24 mouse cellular contexts compared by ENCODE assay signal in genomic region chr11:6697751-6698150, GRCm38 (mm10). TPM values are rescaled to one million over a fixed set of nuclear protein-coding genes. Genes with fewer than 3 reads are reported as not detected.
A peak's percentile ranks its signal among the peaks of the same experiment; 100 is the strongest.
DNase-seq lines count a peak whose midpoint lies in the region; ATAC-seq and TF ChIP-seq lines count a peak whose summit lies in the region.
"Had no signal": no experiment of that assay in that cellular context is flagged by ENCODE, and none has a peak within 500 bp of the region (broad histone marks: within the 10 kb centered on the region; RNA-seq: fewer than 3 reads in every experiment).

No protein-coding gene starts in this region.

- no peak overlapping the region for H3K4me3 ChIP-seq in limb, embryonic 14.5 days (replicated peaks; ENCODE audit: low read length)
- no peak overlapping the region for H3K4me3 ChIP-seq in limb, embryonic 10.5 days
- no peak overlapping the region for H3K4me3 ChIP-seq in embryonic fibroblast, embryonic 13.5 days (ENCODE audit: insufficient read depth, low read length)
- no peak overlapping the region for H3K4me3 ChIP-seq in stomach, postnatal 0 days (ENCODE audit: low read depth, low read length)
- H3K4me3 ChIP-seq in forebrain, embryonic 11.5 days (ENCODE audit: low read depth, low read length): no peak overlapping the region
- H3K4me3 ChIP-seq: heart, embryonic 12.5 days; hindbrain, embryonic 10.5 days; hindbrain, embryonic 15.5 days had no signal

- no peaks in the 10 kb centered on the region for H3K9me3 ChIP-seq in limb, embryonic 14.5 days (ENCODE audit: control insufficient read depth, low read length)
- H3K9me3 ChIP-seq in limb, embryonic 10.5 days (replicated peaks): no peaks in the 10 kb centered on the region
- no peaks in the 10 kb centered on the region for H3K9me3 ChIP-seq in stomach, postnatal 0 days (ENCODE audit: control insufficient read depth, low read length)
- no peaks in the 10 kb centered on the region for H3K9me3 ChIP-seq in forebrain, embryonic 11.5 days (ENCODE audit: control insufficient read depth, low read length)
- H3K9me3 ChIP-seq: hindbrain, embryonic 15.5 days had no signal

- H3K27ac ChIP-seq in limb, embryonic 14.5 days (replicated peaks; ENCODE audit: low read depth, low read length): no peak overlapping the region
- no peak overlapping the region for H3K27ac ChIP-seq in limb, embryonic 10.5 days
- peak overlapping the region; percentile 59 for H3K27ac ChIP-seq in embryonic fibroblast, embryonic 13.5 days (ENCODE audit: insufficient read depth, low read length)
- peak overlapping the region; percentile 20; the same call in 1 of the 2 replicates for H3K27ac ChIP-seq in stomach, postnatal 0 days (replicated peaks)
- no peak overlapping the region for H3K27ac ChIP-seq in forebrain, embryonic 11.5 days (ENCODE audit: low read depth, low read length)
- H3K27ac ChIP-seq: hindbrain, embryonic 10.5 days; hindbrain, embryonic 15.5 days had no signal

- WGBS in limb, embryonic 14.5 days: 79% methylated on average over 10 of the region's 10 CpGs
- WGBS in limb, embryonic 10.5 days: 96% methylated on average over 10 of the region's 10 CpGs
- 46% methylated on average over 10 of the region's 10 CpGs for WGBS in stomach, postnatal 0 days
- 89% methylated on average over 10 of the region's 10 CpGs for WGBS in forebrain, embryonic 11.5 days

- H3K36me3 ChIP-seq in limb, embryonic 14.5 days (ENCODE audit: control insufficient read depth, insufficient read depth, low read length): no peaks in the 10 kb centered on the region
- no peaks in the 10 kb centered on the region for H3K36me3 ChIP-seq in limb, embryonic 10.5 days
- no peaks in the 10 kb centered on the region for H3K36me3 ChIP-seq in stomach, postnatal 0 days (ENCODE audit: control insufficient read depth, insufficient read depth, low read length)
- H3K36me3 ChIP-seq in forebrain, embryonic 11.5 days (ENCODE audit: control insufficient read depth, insufficient read depth, low read length): no peaks in the 10 kb centered on the region
- H3K36me3 ChIP-seq: G1E; heart, embryonic 12.5 days; hindbrain, embryonic 10.5 days; hindbrain, embryonic 15.5 days had no signal

- no peaks in the 10 kb centered on the region for H3K4me1 ChIP-seq in limb, embryonic 14.5 days (ENCODE audit: control insufficient read depth, insufficient read depth, low read length)
- H3K4me1 ChIP-seq in limb, embryonic 10.5 days: no peaks in the 10 kb centered on the region
- peaks cover 7% of the 10 kb centered on the region; the same call in 1 of the 2 replicates for H3K4me1 ChIP-seq in embryonic fibroblast, embryonic 13.5 days (ENCODE audit: control insufficient read depth, insufficient read depth, low read length)
- no peaks in the 10 kb centered on the region for H3K4me1 ChIP-seq in stomach, postnatal 0 days (replicated peaks; ENCODE audit: control insufficient read depth, insufficient read depth)
- H3K4me1 ChIP-seq in forebrain, embryonic 11.5 days (replicated peaks; ENCODE audit: control insufficient read depth, insufficient read depth, low read length): no peaks in the 10 kb centered on the region
- H3K4me1 ChIP-seq: heart, embryonic 12.5 days; hindbrain, embryonic 10.5 days; hindbrain, embryonic 15.5 days had no signal

- no peak for TF ChIP-seq EP300 in stomach, postnatal 0 days (optimal IDR thresholded peaks at IDR 0.05)

- H3K9ac ChIP-seq in limb, embryonic 14.5 days (ENCODE audit: low read depth, low read length, severe bottlenecking): no peak overlapping the region
- no peak overlapping the region for H3K9ac ChIP-seq in stomach, postnatal 0 days (ENCODE audit: low read length)
- no peak overlapping the region for H3K9ac ChIP-seq in forebrain, embryonic 11.5 days (ENCODE audit: low read length)
- H3K9ac ChIP-seq: heart, embryonic 12.5 days; hindbrain, embryonic 15.5 days had no signal

- no peaks in the 10 kb centered on the region for H3K27me3 ChIP-seq in limb, embryonic 14.5 days (ENCODE audit: control insufficient read depth, insufficient read depth, low read length)
- H3K27me3 ChIP-seq in limb, embryonic 10.5 days (ENCODE audit: low read depth, poor library complexity, severe bottlenecking): no peaks in the 10 kb centered on the region
- no peaks in the 10 kb centered on the region for H3K27me3 ChIP-seq in stomach, postnatal 0 days (ENCODE audit: control insufficient read depth, insufficient read depth, low read length)
- H3K27me3 ChIP-seq in forebrain, embryonic 11.5 days (ENCODE audit: control insufficient read depth, insufficient read depth, low read length): no peaks in the 10 kb centered on the region
- H3K27me3 ChIP-seq: heart, embryonic 12.5 days; hindbrain, embryonic 15.5 days had no signal

- DNase-seq in limb, embryonic 14.5 days (ENCODE audit: low spot score): peak; percentile 69
- no peak for DNase-seq in limb, embryonic 10.5 days (ENCODE audit: low spot score)
- peak; percentile 94 for DNase-seq in NIH3T3 (ENCODE audit: low read depth)
- DNase-seq in stomach, postnatal 0 days (ENCODE audit: low spot score): peak; percentile 30
- DNase-seq in forebrain, embryonic 11.5 days (ENCODE audit: low spot score): no peak
- DNase-seq: B cell, adult 2 months; cerebellum, postnatal 10 days; gastrocnemius, postnatal 14 days had no signal

- TF ChIP-seq POLR2A in limb, embryonic 14.5 days (IDR thresholded peaks at IDR 0.05; ENCODE audit: borderline replicate concordance, extremely low read depth, insufficient read depth, insufficient read length): no peak
- TF ChIP-seq POLR2A in embryonic fibroblast, embryonic 13.5 days (IDR thresholded peaks at IDR 0.05; ENCODE audit: low read depth, low read length): no peak

- no peak for TF ChIP-seq CTCF in embryonic fibroblast, embryonic 13.5 days (IDR thresholded peaks at IDR 0.05; ENCODE audit: borderline replicate concordance, insufficient read depth, low read length)
- TF ChIP-seq CTCF in stomach, postnatal 0 days (IDR thresholded peaks at IDR 0.05; ENCODE audit: low read depth): no peak

- H3K4me2 ChIP-seq in limb, embryonic 14.5 days (replicated peaks; ENCODE audit: low read depth, low read length, severe bottlenecking): no peak overlapping the region
- H3K4me2 ChIP-seq in stomach, postnatal 0 days (replicated peaks; ENCODE audit: low read depth): no peak overlapping the region
- no peak overlapping the region for H3K4me2 ChIP-seq in forebrain, embryonic 11.5 days (ENCODE audit: low read depth, low read length, severe bottlenecking)
- H3K4me2 ChIP-seq: heart, embryonic 12.5 days; hindbrain, embryonic 15.5 days had no signal

- no peak for ATAC-seq in limb, embryonic 14.5 days (ENCODE audit: low FRiP score, low read depth)
- no peak for ATAC-seq in stomach, postnatal 0 days (ENCODE audit: low FRiP score, low TSS enrichment)
- ATAC-seq in granulocyte monocyte progenitor cell, adult 5-6 weeks (replicated peaks; ENCODE audit: poor library complexity, severe bottlenecking): no peak
- ATAC-seq in forebrain, embryonic 11.5 days (replicated peaks; ENCODE audit: low FRiP score): no peak
- ATAC-seq: CD4-positive, CD25-positive, alpha-beta regulatory T cell, adult 4 months; forebrain, embryonic 14.5 days; intestine, embryonic 16.5 days had no signal

RNA-seq across cellular contexts. Expression of gene Ramp3, which starts 39.4 kb away (rescaled TPM):
- 10.3 and 11.3 TPM in 2 replicates for polyA plus RNA-seq in limb, embryonic 14.5 days (2012; rRNA removed)
- polyA plus RNA-seq in limb, embryonic 14.5 days (2014; fragmentation: Nextera tagmentation; extraction: Ambion mirVana): 4.5 and 6.7 TPM in 2 replicates
- polyA plus RNA-seq in limb, embryonic 10.5 days (2016; fragmentation: Nextera tagmentation; extraction: Ambion mirVana): 2.6 and 3.3 TPM in 2 replicates
- polyA plus RNA-seq in embryonic fibroblast, embryonic 13.5 days (2011; ENCODE audit: insufficient read length, low read depth, missing spikeins): 6.7 and 14.5 TPM in 2 replicates
- 11.6 and 12.8 TPM in 2 replicates for polyA plus RNA-seq in stomach, postnatal 0 days (2015; fragmentation: Nextera tagmentation; extraction: Ambion mirVana)
- total RNA-seq in granulocyte monocyte progenitor cell, adult 5-6 weeks (2014; fragmentation: Nextera tagmentation): not detected in 2 replicates
- total RNA-seq in granulocyte monocyte progenitor cell, adult 5-6 weeks (2017): not detected in 2 replicates
- polyA plus RNA-seq in forebrain, embryonic 11.5 days (2014; fragmentation: Nextera tagmentation; extraction: Ambion mirVana): 3.5 and 3.9 TPM in 2 replicates
- total RNA-seq: G1E had no signal
- polyA plus RNA-seq: G1E had no signal

RNA-seq across cellular contexts. Expression of gene Wap, which starts 59.3 kb away (rescaled TPM):
- not detected in 2 replicates for polyA plus RNA-seq in limb, embryonic 14.5 days (2012; rRNA removed)
- polyA plus RNA-seq in limb, embryonic 14.5 days (2014; fragmentation: Nextera tagmentation; extraction: Ambion mirVana): not detected in 2 replicates
- polyA plus RNA-seq in limb, embryonic 10.5 days (2016; fragmentation: Nextera tagmentation; extraction: Ambion mirVana): not detected in 2 replicates
- not detected in 2 replicates for polyA plus RNA-seq in embryonic fibroblast, embryonic 13.5 days (2011; ENCODE audit: insufficient read length, low read depth, missing spikeins)
- 2.6 and 5.3 TPM in 2 replicates for polyA plus RNA-seq in stomach, postnatal 0 days (2015; fragmentation: Nextera tagmentation; extraction: Ambion mirVana)
- total RNA-seq in granulocyte monocyte progenitor cell, adult 5-6 weeks (2014; fragmentation: Nextera tagmentation): not detected in 2 replicates
- total RNA-seq in granulocyte monocyte progenitor cell, adult 5-6 weeks (2017): not detected in 2 replicates
- not detected in 2 replicates for polyA plus RNA-seq in forebrain, embryonic 11.5 days (2014; fragmentation: Nextera tagmentation; extraction: Ambion mirVana)
- total RNA-seq: adrenal gland, adult 2 months; adrenal gland, postnatal 25 days; G1E; gastrocnemius, postnatal 14 days; heart, adult 8-10 months; heart, postnatal 25 days had no signal
- polyA plus RNA-seq: adrenal gland, adult 2 months; CD4-positive, CD25-positive, alpha-beta regulatory T cell, adult 4 months; cerebellum, adult 2 months; embryonic facial prominence, embryonic 11.5 days; forebrain, embryonic 14.5 days; G1E; heart, embryonic 12.5 days; heart, embryonic 16.5 days; hindbrain, embryonic 10.5 days; hindbrain, embryonic 15.5 days; intestine, embryonic 16.5 days had no signal

Comparison
In these comparisons a context has a peak if more than half of its experiments do, and no peak if none do; other contexts are left out.
1. DNase-seq: peak in limb, embryonic 14.5 days (single experiment), NIH3T3 (single experiment) and stomach, postnatal 0 days (single experiment); none in limb, embryonic 10.5 days (single experiment) and forebrain, embryonic 11.5 days (single experiment).
2. H3K27ac ChIP-seq: peak in embryonic fibroblast, embryonic 13.5 days (single experiment) and stomach, postnatal 0 days (single experiment); none in limb, embryonic 14.5 days (single experiment), limb, embryonic 10.5 days (single experiment) and forebrain, embryonic 11.5 days (single experiment).